Mouse (Mus musculus): ENCODE data around the gene Pik3cb.
A peak's percentile ranks its signal among the peaks of the same experiment; 100 is the strongest.

The Pik3cb gene

GRCm38 (mm10) chr9:99081718-99082117 is 58.7 kb downstream of the Pik3cb start:
- no peak for DNase-seq (ENCODE audit: low spot score)

- DNase-seq (ENCODE audit: low spot score): no peak
Measured at GRCm38 (mm10) chr9:99081308-99081707, 59.1 kb downstream of the Pik3cb start.

DNA sequence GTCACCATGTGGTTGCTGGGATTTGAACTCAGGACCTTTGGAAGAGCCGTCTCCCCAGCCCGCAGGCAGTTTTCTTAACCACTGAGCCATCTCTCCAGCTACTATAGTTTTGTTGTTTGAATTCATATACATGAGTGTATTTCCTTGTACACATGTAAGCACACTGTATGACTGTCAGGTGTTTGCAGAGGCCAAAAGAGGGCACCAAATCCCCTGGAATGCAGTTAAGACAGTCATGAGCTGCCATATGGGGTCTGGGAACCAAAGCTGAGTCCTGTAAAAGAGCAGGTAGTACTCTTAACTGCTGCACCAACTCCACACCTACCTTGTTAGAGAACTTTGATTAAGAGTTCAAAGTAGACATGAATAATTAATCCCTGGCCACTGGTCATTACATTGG is 59.8 kb downstream of the Pik3cb start:
- DNase-seq (ENCODE audit: low spot score): no peak

DNA sequence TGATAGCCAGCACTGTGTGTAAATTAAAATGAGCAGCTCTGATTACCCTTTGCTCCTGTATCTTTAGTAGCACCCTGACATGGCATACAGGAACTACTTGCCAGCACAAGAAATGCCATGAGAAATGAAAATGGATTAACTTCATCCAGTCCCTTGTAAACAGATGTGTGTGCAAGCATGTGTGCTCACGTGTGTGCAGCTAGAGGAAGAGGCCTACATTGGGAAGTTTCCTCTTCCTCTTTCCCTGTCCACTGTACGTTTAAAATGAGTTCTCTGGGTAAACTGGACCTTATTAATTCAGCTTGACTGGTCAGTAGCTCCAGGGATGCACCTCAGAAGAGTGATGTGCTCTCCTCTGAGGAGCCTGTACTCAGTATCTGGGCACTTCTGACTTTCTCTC is 66.0 kb downstream of the Pik3cb start:
- DNase-seq (ENCODE audit: low spot score): no peak

DNA sequence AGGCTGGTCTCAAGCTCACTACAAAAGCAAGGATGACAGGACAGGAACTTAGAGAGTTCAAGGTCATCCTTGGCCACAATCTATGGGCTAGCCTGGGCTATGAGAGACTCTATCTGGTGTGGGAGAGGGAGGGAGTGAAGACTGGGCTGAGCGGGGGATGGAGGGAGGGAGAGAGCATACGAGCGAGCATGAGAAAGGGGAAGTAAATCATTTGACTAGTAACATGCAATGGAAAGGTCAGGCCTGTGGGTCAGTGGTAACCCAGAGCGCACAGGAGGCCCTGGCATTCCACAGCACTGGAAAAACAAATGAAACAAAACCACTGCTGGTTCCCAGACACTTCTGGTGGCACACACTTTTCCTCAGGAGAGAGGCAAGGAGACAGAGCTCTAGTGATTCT is 67.9 kb downstream of the Pik3cb start:
- DNase-seq (ENCODE audit: low spot score): no peak

- no peak for DNase-seq (ENCODE audit: low spot score)
Measured at GRCm38 (mm10) chr9:99065311-99065710, 75.1 kb downstream of the Pik3cb start.

DNA sequence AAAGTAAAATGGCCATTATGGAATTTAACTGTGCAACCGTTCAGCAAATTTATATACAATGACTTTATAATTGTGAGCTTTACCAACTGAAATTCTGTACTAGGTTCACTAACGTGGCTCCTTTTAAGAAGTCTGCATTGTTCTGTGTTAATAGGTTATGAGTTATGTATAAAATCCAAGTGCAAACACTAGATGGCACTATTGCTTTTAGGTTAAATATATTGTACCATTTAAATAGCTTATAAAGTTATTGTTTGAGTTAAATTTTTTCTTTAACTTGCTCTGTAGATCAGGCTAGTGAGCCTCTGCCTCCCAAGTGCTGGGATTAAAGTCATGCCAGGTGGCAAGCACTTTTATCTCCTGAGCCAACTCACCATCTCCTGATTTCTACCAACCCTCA is 76.2 kb downstream of the Pik3cb start:
- peak; percentile 51 for DNase-seq (ENCODE audit: low spot score)

DNA sequence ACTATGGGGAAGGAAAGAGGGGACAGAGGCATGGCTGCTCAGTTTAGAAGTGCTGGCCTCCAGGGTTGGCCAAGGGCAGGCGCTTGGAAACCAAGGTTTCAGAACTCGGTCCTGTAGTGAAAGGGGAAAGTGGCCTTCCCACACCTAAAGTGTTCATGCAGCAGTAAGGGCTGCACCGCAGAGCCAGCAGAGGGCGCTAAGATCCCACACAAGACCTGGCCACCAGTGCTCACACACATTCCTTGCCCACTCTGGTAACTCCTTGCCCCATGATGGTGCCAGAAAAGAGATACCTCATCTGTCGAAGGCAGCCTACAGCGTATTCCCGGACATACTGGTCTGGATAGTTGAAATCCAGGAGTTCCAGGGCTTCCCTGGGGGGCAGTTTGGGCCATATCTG is 77.9 kb downstream of the Pik3cb start:
- peak; percentile 59 for DNase-seq (ENCODE audit: low spot score)

- no peak for DNase-seq (ENCODE audit: low spot score)
Measured at GRCm38 (mm10) chr9:99057751-99058150, 82.7 kb downstream of the Pik3cb start.

DNA sequence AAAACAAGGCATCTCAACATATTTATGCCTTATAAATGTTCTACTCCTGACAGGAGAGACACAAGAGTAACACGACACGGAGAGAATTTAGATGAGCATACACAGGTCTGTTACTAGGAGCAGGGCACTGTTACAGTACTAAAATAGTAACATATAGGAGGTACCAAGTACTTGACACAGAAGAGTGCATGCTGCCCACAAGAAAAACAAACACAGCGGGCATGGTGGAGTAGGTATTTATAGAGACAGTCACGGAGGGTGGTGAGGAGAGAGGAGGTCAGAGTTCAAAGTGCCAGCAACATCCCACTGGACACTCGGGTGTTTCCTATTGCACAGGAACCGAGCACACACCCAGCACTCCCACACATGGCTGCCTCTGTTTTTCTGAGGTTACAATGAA is 90.7 kb downstream of the Pik3cb start:
- no peak for DNase-seq (ENCODE audit: low spot score)

GRCm38 (mm10) chr9:99048724-99049250 is 91.6 kb downstream of the Pik3cb start:
- no peak for DNase-seq (ENCODE audit: low spot score)

DNA sequence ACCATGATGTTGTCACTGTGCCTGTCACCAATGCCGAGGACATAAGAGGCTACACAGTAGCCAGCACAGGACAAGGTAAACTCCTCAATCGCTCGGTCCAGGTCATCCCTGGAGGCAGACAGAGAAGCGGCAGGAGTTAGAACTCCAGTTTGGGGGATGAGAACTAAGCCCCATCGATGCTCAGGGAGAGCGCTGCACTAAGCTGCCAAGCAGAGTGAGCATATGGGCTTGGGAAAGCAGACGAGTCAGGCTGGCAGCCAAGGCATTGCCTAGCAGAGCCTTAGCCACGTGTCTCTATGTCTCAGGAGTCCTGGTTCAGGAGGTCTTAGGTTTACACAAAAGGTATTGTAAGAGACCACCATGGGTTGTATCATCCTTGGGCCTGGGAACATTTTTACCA is 95.7 kb downstream of the Pik3cb start:
- no peak for DNase-seq (ENCODE audit: low spot score)

DNA sequence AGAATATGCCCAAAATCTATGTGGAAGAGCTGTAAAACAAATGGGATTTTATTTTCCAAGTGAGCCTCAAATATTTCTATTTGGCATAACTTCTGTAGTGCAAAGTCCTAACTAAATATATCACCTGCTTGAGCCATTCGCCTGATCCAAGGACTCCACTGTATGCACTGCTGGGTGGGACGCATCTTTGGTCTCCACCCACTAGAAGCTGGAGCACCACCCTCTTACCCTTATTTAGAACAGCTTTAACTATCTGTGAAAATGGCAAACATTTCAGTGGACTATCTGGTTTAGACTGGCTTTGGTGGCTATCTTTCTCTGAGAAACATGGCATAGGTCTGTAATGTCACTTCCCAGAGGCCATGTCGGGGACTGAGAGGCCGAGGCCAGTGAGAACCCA is 97.8 kb downstream of the Pik3cb start:
- DNase-seq (ENCODE audit: low spot score): no peak

- no peak for DNase-seq (ENCODE audit: low spot score)
Measured at GRCm38 (mm10) chr9:99041994-99042393, 98.4 kb downstream of the Pik3cb start.

DNA sequence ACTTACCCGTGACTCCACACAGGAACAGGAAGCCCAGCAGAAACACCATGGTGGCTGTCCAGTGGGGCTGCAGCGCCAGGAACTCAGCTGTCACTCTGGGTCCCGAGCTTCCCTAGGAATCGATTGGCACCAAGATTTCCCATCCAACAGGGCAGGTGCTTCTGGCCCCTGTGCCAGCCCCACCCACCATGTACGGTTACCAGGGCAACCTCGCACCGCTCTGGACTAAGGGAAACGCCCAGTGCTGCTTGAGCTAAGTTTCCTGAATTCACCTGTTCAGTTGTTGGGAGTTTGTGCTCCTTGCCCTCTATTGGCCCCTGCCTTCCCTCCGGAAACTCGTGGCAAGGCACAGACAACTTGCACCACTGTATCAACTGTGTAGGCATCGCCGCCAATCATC is 104.8 kb downstream of the Pik3cb start, which contains the start of gene Gm1123:
Gene Gm1123 (minus strand): TSS at position 141 of the 400 bp plus-strand sequence.
- DNase-seq (ENCODE audit: low spot score): no peak

GRCm38 (mm10) chr9:99034111-99034510 is 106.3 kb downstream of the Pik3cb start:
- no peak for DNase-seq (ENCODE audit: low spot score)

- DNase-seq (ENCODE audit: low spot score): no peak
Measured at GRCm38 (mm10) chr9:99032031-99032430, 108.4 kb downstream of the Pik3cb start.

DNA sequence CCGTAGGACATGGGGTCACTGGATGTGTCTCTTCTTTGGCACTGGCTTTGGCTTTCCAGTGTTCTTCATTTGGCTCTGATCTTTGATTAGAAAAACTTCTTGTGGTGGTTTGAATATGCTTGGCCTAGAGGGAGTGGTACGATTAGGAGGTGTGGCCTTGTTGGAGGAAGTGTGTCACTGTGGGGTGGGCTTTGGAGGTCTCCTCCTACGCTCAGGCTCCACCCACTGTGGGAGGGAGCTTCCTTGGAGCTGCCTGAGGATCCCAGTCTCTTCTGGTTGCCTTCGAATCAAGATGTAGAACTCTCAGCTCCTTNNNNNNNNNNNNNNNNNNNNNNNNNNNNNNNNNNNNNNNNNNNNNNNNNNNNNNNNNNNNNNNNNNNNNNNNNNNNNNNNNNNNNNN is 118.7 kb downstream of the Pik3cb start:
- DNase-seq (ENCODE audit: low spot score): no peak

DNA sequence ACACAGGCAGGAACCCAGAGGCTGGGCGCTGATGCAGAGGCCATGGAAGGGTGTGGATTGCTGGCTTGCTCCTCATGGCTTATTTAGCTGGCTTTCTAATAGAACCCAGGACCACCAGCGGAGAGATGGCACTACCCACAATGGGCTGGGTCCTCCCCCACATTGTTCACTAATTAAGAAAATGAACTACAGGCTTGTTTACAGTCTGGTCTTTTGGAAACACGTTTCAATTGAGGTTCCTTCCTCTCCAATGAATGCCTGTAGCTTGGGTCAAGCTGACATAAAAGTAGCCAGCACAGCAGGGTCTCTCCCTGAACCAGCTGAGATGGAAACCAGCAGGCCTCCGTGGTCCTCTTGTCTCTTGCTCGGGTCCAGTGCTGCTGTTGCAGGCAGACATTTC is 119.3 kb downstream of the Pik3cb start:
- DNase-seq (ENCODE audit: low spot score): no peak

DNA sequence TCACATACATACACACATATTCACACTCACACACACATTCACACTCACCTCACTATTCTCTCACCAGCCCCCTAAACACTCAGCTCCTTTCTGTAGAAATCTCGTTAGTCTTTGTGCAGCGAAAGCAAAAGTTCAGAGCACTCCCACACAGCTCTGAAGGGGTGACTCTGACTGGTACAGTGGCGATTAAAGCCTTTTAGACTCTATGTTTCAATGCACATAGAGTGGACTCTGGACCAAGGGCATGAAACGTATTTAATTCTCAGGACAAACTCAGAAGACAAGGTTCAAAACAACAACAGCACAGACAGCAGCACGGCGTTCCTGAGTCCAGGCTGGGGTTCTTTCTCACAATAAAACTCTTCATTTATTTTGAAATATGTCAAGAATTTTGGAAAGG is 122.7 kb downstream of the Pik3cb start:
- no peak for DNase-seq (ENCODE audit: low spot score)

- no peak for DNase-seq (ENCODE audit: low spot score)
Measured at GRCm38 (mm10) chr9:99016759-99017158, 123.7 kb downstream of the Pik3cb start.

DNA sequence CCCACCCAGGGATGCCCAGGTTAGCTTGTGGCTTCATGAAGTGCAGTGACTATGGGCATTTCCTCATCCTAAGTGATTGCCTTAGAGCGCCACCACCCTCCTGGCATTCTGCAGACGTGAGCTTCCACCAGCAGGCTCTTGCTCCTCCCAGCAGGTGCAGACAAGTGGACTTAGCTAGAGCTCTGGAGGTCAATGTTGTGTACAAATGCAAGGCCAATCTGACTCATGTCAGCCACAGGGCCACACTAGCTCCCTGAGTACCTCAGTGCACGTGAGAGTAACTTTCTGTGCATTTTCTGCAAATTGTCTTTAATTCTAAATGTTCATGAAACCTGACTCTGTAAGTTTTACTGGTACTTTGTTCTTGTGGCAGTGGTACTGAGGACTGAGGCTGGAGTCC is 124.1 kb downstream of the Pik3cb start:
- DNase-seq (ENCODE audit: low spot score): no peak

DNA sequence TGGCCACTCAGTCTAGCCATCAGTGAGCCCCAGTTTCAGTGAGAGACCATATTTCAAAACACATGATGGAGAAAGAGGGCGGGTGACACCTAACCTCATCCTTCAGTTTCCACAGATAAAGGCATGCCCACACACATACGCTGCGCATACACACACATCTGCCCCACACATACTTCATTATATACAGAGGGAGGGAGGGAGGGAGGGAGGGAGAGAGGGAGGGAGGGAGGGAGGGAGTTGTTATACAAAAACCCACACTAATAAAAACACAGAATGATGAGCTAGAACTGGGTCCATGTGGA is 130.6 kb downstream of the Pik3cb start:
- DNase-seq (ENCODE audit: low spot score): no peak

DNA sequence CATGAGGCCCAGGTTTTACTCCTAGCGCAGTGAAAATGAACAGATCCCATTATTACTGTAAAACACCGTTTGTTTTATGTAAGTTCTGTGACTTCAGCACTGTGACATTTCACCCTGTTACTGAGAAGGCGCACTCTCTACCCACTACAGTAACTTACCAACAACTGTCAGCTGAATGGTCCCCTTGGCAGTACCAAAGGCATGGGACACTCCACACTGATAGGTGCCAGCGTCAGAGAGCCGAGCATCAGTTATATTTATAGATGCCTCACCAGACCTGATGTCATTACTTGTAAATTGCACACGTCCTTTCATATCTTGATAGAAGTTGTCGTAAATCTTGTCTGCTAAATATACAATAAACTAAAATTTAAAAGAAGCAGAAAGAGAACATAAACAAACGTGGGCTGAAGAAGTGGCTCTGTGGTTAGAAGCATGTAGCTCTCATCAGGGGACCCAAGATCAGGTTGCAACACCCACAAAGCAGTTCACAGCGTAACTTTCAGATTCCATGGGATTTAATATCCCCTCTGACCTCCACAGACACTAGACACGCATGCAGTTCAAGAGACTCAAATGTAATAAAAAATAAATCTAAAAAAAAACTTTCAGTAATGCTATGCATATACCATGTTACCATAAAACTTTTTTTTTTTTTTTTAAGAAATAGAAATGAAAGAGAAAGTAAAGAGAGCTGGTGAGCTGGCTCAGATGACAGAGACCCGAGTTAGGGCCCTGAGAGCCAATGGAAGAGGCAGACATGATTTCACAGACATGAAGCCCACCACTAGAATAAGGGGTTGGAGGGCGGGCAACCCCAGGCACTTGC is 131.1 kb downstream of the Pik3cb start:
- DNase-seq (ENCODE audit: low spot score): no peak

Measured in left cerebral cortex, adult 11 months (tissue).